Mouse (Mus musculus): ENCODE measurements around the gene Plcxd2.

The Plcxd2 gene

DNA sequence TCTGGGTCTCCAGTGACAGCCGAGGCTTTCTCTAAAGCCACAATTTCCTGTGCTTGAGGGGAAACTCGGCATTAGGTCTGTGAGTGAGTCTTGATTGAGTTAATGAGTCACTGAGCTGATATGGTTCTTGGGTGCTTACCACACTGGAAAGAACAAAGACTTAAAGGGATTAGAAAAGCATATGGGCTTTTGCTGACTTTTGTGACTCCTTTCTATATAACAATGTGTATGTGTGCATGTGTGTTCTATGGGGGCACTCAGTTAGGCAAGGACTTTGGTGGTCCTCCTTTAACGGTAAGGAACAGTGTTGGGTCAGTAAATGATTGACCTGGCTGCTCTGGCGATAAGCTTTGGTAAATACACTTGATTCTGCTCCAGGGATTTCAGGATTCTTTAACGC is 57.5 kb downstream of the Plcxd2 start:
- ChIA-PET POLR2A (no interaction called here), CTCF (interaction anchor here in 1 of 4 experiments (1.2 kb wide), 1 partner anchor 15 kb away, joined by 5 read pairs; no protein-coding TSS in a partner anchor)

DNA sequence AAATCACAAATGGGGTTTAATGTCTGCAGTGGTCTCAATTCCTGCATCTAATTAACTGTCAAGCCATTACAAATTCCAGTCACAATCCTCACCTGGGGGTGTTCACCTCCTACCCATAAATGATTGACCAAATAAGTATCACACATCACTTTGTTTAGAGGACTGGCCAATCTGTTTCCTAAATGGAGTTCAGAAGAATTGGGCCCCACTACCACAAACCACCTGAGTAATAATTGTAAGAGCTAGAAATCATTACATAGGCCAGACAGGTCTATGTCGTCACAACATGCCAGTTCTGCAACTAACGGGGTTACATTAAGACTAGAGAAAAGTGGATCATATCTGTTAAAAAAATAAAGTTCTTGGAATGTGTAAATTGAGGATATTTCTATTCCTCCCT is 58.0 kb downstream of the Plcxd2 start:
- ChIA-PET POLR2A (interaction anchor here in 1 of 4 experiments (0.7 kb wide), 1 partner anchor 90 kb away, joined by 3 read pairs; no protein-coding TSS in a partner anchor), CTCF (interaction anchor here in 1 of 4 experiments (1.2 kb wide), 1 partner anchor 15 kb away, joined by 5 read pairs; no protein-coding TSS in a partner anchor)

DNA sequence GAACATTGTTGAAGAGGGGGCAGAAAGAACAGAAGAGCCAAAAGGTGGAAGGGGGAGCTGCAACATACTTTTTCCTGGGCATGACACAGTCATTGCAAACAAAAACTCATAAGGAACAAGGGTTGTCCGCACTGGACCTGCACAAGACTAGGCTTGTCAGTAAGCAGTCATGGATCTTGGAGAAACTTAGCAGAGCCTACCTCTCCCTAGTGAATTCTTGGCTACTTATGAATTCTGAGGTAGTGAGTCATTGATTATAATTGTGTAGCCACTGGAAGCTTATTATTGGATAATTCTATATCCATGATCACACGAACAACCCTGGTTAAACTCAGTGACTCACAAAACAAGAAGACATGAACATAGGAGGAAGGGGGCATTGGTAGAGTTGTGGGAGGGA is 63.7 kb downstream of the Plcxd2 start:
- CTCF ChIA-PET, result no interaction called here
- POLR2A ChIA-PET, result no interaction called here

DNA sequence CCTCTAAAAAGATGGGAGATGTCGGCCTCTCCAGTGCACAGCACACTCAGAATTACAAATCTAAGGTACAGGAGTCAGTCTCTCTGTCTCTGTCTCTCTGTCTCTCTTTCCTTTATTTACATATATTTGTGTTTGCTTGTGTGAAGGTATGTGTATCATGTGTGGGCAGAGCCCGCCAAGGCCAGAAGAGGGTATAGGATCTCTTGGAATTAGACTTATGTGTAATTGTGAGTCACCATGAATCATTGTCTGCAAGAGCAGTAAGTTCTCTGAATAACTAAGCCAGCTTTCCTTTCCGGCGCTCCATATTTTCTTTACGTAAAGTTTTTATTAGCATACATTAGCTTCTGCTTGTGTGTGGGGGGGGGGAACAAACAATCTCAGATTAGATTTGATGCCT is 64.4 kb downstream of the Plcxd2 start:
- POLR2A ChIA-PET, result interaction anchor here in 1 of 4 experiments (0.6 kb wide), 1 partner anchor 179 kb away, joined by 4 read pairs; no protein-coding TSS in a partner anchor
- CTCF ChIA-PET, result no interaction called here

DNA sequence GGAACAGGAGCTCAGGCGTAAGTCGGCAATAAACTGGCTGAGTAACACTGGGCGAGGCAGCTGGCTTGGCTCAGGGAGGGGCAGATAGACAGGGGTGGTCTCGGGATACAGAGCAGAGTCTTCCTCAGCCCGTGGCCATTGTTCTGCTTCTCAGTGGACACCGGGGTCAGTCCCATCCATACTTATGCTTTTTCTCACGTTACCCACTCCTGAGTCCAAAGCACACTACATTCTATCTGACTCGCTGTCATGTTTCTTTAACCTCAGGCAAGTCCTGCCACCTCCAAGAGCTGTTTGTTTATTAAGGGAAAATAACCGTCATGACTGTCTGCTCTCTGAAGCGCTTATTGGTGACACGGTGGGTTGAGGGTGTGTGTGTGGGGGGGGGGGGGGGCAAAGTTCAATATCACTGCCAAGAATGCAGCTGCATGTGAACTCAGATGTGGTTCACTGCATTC is 64.8 kb downstream of the Plcxd2 start:
- ChIA-PET POLR2A (interaction anchor here in 1 of 4 experiments (0.6 kb wide), 1 partner anchor 178 kb away, joined by 4 read pairs; no protein-coding TSS in a partner anchor), CTCF (no interaction called here)

DNA sequence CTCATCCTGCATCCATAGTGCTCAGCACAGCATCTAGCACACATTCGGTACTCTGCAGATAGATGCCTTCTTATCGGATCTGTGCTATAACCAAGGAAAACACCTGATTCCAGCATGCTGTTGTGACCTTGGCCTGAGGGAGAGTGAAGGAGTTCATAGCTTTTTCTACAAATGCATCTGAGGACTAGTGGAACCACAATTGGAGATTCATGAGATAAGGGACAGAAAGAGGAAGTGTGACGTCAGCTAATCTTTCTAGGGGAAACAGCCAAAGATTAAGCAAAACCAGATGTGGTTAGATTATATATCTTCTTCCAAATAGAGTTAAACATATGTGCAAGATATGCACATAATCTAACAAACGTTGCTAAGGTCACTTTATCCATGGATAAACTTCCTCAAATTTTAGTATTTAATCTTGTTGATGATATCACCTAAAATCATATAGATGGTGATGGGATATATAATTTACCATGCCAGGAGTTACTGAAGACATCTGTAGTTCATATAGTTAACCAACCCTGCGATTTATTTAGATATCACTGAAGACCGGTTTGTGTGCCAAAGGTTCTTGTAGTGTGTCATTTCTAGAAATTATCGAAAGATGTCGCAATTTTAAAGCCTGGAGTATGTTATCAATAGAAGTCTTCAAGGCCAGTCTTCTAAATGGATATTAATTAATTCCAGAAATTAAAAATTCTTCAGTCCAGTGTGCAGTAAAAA is 67.7 kb downstream of the Plcxd2 start:
- POLR2A ChIA-PET, result interaction anchor here in 2 of 4 experiments (0.6 kb wide), 2 partner anchors 503 to 572 kb away, joined by 3 read pairs; no protein-coding TSS in a partner anchor
- CTCF ChIA-PET, result no interaction called here

DNA sequence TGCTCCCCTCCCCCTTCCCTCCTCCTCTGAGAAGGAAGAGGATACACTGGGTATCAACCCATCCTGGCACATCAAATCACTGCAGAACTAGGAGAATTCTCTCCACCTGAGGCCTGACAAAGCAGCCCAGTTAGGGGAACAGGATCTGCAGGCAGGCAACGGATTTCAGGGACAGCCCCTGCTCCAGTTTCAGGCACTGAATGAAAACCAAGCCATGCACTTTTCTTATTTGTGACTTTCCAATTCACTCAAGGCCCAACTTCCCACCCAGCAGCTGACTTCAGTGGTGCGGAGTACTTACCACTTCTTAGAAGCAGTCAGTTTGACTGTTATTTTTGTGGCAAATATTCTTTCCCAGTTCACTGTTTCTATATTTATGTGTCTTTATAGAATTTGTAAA is 69.3 kb downstream of the Plcxd2 start:
- CTCF ChIA-PET, result no interaction called here
- POLR2A ChIA-PET, result no interaction called here

DNA sequence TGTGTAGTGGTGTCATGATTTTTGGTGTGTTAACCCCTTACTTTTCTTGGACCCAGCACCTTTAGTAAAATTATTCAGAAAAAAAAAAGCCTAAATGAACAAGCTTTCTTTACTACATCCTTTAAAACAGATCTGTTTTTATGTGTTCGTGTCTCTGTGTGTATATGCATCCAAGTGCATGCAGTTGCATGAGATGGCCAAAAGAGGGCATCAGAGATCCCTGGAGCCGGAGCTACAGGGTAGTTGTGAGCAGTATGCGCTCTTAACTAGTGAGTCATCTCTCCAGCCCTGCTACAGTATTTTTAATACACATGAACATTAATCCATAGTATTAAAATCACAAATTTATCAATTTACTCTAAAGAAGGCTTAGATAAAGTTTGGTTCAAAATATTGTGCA is 70.6 kb downstream of the Plcxd2 start:
- ChIA-PET CTCF (interaction anchor here (0.6 to 1.3 kb wide), 6 partner anchors 28 to 631 kb away, joined by 3 to 4 read pairs (median 4); no protein-coding TSS in a partner anchor), POLR2A (interaction anchor here in 1 of 4 experiments (0.7 kb wide), 1 partner anchor 16 kb away, joined by 3 read pairs; no protein-coding TSS in a partner anchor)

DNA sequence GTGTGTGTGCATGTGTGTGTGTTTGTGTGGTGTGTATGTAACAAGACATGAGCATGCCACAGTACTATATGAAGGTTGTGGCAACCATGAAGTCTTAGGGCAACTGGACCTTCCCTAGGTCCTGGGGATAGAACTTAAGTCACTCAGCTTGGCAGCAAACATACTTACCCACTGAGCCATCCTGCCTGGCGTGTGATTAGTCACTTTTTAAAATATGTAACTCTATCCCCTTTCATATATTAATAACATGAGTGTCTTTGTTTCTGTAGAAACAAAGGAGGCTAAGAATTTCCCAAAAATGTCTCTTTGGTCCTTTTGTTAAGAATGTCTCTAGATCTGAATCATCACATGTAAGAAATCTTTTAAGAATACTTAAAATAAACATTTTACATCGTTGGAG is 72.6 kb downstream of the Plcxd2 start:
- ChIA-PET CTCF (no interaction called here), POLR2A (interaction anchor here in 1 of 4 experiments (0.6 kb wide), 1 partner anchor 208 kb away, joined by 3 read pairs; no protein-coding TSS in a partner anchor)

DNA sequence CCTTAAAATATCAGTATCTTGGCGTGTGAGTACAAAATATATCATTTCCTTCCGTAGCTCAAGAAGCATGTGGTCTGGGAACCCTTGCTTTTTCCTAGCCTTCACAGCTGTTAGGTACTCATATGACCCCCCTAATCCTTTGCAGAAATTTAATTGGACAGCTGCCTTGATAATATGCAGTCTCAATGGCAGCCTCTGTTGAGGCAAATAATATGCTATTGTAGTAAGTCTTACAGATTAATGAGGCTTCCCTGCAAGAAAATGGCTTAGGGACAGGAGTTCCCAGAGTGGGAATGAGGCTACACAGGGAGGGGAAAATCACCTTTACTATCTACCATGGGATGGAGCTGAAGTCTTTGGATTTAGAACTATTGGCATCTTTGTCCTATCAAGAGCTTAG is 73.5 kb downstream of the Plcxd2 start:
- POLR2A ChIA-PET, result interaction anchor here in 1 of 4 experiments (0.6 kb wide), 1 partner anchor 30 kb away, joined by 3 read pairs; no protein-coding TSS in a partner anchor
- CTCF ChIA-PET, result interaction anchor here in 1 of 4 experiments (0.6 kb wide), 1 partner anchor 71 kb away, joined by 3 read pairs; no protein-coding TSS in a partner anchor

DNA sequence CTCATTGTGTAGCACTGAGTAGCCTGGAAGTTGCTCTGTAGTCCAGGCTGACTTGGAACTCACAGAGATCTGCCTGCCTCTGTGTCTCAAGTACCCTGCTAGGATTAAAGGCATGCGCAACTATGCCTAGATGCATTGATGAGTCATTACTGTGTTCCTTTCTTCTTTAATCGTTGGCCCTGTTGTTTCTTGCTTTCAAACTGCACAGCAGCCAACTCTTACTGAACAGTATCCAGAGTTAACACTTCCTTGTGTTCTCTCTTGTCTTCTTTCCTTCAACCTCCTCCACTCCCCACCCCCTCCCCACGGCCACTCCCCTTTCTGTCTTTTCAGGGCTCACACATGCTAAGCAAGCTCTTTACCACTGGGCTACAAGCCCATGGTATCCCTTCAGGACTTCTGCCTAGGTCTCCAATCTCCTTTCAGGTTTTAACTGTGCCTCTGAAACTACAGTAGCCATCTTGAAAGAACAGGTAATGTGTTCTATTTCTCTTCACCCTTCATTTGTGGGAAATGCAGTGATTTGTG is 74.0 kb downstream of the Plcxd2 start:
- ChIA-PET CTCF (interaction anchor here in 1 of 4 experiments (0.6 kb wide), 1 partner anchor 71 kb away, joined by 3 read pairs; no protein-coding TSS in a partner anchor), POLR2A (interaction anchor here in 1 of 4 experiments (0.6 kb wide), 1 partner anchor 31 kb away, joined by 3 read pairs; no protein-coding TSS in a partner anchor)

DNA sequence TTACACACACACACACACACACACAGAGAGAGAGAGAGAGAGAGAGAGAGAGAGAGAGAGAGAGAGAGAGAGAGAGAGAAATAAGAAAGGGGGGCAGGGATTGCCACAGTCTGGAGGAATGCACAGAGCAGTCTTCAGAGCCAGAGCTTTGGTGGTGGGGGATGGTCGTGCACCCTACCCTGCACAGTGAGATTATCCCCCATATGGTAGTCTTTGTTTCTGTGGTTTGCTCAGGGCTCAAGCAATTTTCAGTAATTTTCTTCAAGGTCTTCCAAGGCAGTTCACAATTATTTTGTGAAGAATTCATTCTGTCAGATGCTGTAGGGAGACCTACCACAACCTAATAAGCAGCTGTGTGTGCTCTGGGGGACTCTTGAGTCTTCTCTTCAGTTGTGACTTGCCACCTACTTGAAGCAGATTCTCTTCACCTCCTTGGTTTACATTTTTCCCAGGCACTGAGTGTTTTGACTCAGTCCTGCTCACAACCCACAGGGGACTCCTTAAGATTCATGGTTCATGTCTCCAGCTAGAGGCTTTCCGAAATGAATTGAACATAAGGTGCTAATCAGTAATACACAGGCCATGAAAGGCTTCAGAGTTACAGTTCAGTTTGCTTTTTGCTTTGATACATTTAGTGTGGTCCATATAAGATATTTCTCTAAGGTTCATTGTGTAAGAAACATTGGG is 75.2 kb downstream of the Plcxd2 start:
- CTCF ChIA-PET, result interaction anchor here in 1 of 4 experiments (0.6 kb wide), 1 partner anchor 55 kb away, joined by 3 read pairs; no protein-coding TSS in a partner anchor
- POLR2A ChIA-PET, result no interaction called here

DNA sequence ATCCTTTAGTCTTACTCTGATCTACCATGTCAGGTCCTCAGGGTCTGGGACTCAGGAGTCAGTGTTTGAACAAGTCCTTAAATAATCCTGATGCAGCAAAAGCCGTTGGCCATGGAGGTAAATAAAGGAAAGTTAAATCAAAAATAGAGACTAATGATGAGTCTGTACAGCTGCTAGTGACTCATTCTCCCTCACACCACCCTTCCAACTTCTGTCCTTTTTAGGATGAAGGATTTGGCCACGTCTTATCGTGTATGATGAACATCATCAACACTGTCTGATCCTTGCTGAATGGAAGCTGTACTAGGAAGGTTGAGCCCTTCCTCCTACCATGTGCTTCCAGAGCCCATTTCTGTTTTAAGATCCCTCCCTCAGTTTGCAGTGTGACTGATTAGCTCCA is 79.7 kb downstream of the Plcxd2 start:
- ChIA-PET CTCF (interaction anchor here in 2 of 4 experiments (0.5 to 0.8 kb wide), 2 partner anchors 37 to 61 kb away, joined by 3 read pairs; no protein-coding TSS in a partner anchor), POLR2A (interaction anchor here in 1 of 4 experiments (1.2 kb wide), 1 partner anchor 188 kb away, joined by 3 read pairs; the partner anchor contains the start of gene Abhd10)

DNA sequence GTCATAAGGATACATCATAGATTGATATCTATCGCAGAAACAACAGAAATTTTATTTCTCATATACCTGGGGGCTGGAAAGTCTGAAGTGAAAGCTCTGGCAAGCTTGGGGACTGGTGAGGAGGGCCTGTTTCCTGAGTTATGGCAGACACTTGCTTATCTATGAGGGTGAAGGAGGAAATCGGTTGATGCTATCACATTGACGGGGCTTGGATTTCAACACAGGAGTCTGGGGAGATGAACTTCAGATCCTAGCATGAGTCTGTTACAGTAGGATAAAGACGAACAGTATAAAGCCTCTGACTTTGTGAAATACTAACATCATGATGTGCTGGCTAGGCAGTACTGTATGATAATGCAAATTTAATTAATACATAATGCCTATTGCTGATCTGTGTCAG is 81.9 kb downstream of the Plcxd2 start:
- ChIA-PET CTCF (no interaction called here), POLR2A (no interaction called here)

DNA sequence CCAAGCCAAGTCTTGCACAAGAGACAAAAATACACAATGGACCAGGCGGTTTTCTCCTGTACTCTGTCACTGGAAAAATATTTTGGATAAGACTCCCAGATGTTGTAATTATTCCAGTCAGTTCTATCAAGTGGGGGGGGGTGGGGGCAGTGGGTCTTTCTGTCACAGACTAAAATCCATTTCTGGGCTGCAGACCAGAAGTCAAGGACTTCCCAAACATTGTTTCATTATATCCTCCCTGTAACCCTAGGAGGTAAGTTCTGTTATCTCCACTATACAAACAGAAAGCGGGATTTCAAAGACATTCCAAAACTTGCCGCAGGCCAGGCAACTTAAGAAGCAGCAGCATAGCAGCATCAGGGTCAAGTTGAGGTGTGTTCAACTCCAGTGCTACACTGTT is 82.4 kb downstream of the Plcxd2 start:
- POLR2A ChIA-PET, result no interaction called here
- CTCF ChIA-PET, result no interaction called here

DNA sequence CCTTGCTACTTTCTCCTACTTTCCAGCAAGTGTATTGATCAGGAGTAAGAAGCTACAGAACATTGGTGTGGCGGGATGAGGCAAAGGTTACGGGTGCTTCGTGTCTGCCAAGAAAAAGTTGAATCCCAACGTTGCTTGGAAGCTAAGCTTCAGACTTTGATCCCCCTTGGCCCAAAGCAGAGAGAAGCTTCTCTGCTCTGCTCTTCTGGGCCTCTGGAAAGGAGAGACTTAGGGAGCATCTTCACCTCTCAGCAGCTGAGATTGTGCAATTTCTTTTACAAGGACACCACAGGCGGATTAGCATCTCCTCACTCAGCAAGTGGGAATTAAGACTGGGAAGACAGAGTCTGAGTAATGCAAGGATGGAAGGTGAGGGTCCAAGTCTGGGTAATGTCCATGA is 83.1 kb downstream of the Plcxd2 start:
- ChIA-PET POLR2A (interaction anchor here in 1 of 4 experiments (1.0 kb wide), 1 partner anchor 257 kb away, joined by 4 read pairs; no protein-coding TSS in a partner anchor), CTCF (no interaction called here)

DNA sequence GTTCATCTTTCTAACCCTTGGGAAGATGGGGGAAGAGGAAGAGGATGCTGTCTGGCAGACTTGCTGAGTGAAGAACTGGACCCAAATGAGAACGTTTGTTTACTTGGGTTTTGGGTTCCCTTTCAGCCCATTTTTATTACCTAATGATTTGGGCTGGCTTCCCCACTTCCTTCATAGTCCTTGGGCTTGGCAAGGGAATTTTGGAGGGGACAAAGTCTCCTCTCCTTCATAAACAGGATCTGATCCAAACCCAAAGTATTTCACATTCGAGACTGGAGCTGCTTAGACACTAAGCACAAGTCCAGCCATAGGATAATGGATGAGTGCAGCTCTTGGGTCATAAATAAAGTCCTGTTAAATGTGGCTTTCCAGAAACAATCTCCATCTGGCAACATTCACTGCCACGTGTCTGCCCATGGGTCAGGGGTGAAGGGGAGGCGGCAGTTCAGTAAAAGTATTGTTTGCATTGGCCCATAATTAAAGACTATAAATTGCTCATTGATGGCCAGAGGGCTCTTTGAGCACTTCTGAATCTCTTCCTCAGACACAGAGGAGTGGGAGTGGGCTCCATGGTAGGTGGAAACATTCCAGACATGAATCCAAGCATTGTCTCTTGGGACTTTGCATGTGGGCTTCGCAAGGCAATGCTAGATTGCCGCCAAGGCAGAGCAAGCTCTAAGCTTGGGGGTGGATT is 86.1 kb downstream of the Plcxd2 start:
- CTCF ChIA-PET, result interaction anchor here in 1 of 4 experiments (0.6 kb wide), 1 partner anchor 470 kb away, joined by 3 read pairs; no protein-coding TSS in a partner anchor
- POLR2A ChIA-PET, result interaction anchor here in 2 of 4 experiments (0.6 to 0.8 kb wide), 2 partner anchors 15 to 209 kb away, joined by 3 read pairs; no protein-coding TSS in a partner anchor

DNA sequence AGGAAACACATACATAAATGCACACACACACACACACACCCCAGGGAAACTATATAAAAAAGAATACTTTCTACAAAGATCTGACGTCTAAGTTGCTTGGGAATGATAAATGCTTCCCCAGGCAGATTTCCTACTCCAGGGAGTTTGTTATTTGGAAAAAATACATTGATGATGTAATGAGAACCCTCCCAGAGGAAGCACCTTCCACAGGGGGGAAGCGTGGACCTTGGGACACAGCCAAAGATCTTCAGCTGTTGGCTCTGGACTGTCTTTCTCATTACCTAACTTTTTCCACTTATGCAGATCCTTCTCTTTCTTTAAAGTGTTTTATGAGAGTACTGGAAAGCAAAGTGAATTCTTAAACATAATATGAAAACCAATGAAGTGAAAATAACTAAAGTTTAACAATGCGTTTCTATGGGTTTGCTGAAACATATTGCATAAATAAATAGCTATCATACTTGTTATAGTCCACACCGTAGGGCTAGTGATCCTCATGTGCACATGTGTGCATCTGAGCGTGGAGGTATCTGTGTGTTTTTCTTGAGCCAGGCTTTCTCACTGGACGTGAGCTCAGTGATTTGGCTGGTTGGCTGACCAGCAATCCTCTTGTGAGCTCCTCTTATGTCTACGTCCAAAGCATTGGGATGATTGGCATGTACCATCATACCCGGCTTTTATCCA is 87.3 kb downstream of the Plcxd2 start:
- ChIA-PET CTCF (no interaction called here), POLR2A (interaction anchor here in 1 of 4 experiments (0.5 kb wide), 1 partner anchor 305 kb away, joined by 3 read pairs; no protein-coding TSS in a partner anchor)
